Mouse (Mus musculus): ENCODE data around the gene Dock3. TPM values are rescaled to one million over a fixed set of nuclear protein-coding genes. Genes with fewer than 3 reads are reported as not detected.

The Dock3 gene
- polyA plus RNA-seq, 1 experiment from 2014 or later: 7.7 TPM

- Histone ChIP-seq H3K4me2 (replicated peaks; ENCODE audit: low read depth, low read length) (no peak overlapping the region), H3K27ac (ENCODE audit: low read depth, low read length) (no peak overlapping the region), H3K4me3 (ENCODE audit: low read depth, low read length) (no peak overlapping the region), H3K9ac (ENCODE audit: low read depth, low read length) (no peak overlapping the region), H3K27me3 (ENCODE audit: control insufficient read depth, insufficient read depth, low read length) (no peaks in the 10 kb centered on the region), H3K36me3 (ENCODE audit: control insufficient read depth, insufficient read depth, low read length) (peaks cover 11% of the 10 kb centered on the region; the same call in 1 of the 2 replicates), H3K4me1 (replicated peaks; ENCODE audit: control insufficient read depth, insufficient read depth, low read length) (no peaks in the 10 kb centered on the region), H3K9me3 (ENCODE audit: control insufficient read depth, low read length) (no peaks in the 10 kb centered on the region)
- ATAC-seq (ENCODE audit: low FRiP score) (no peak), DNase-seq (ENCODE audit: low spot score) (no peak)
- WGBS: 85% methylated on average over 5 of the region's 5 CpGs
These were observed 357.5 kb downstream of the Dock3 start for GRCm38 (mm10) chr9:106874216-106874615.

DNA sequence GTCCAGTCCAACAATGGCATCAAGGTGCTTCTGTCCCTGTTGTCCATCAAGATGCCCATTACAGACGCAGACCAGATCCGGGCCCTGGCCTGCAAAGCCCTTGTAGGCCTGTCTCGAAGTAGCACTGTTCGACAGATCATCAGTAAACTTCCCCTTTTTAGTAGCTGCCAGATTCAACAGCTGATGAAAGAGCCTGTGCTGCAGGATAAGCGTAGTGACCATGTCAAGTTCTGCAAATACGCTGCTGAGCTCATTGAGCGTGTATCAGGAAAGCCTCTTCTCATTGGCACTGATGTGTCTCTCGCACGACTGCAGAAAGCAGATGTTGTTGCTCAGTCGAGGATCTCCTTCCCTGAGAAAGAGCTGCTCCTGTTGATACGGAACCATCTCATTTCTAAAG is 373.7 kb downstream of the Dock3 start:
- Histone ChIP-seq H3K9me3 (ENCODE audit: control insufficient read depth, low read length) (no peaks in the 10 kb centered on the region), H3K27ac (ENCODE audit: low read depth, low read length) (no peak overlapping the region), H3K4me1 (replicated peaks; ENCODE audit: control insufficient read depth, insufficient read depth, low read length) (no peaks in the 10 kb centered on the region), H3K4me2 (replicated peaks; ENCODE audit: low read depth, low read length) (no peak overlapping the region), H3K27me3 (ENCODE audit: control insufficient read depth, insufficient read depth, low read length) (no peaks in the 10 kb centered on the region), H3K36me3 (ENCODE audit: control insufficient read depth, insufficient read depth, low read length) (peaks cover 7% of the 10 kb centered on the region), H3K9ac (ENCODE audit: low read depth, low read length) (no peak overlapping the region), H3K4me3 (ENCODE audit: low read depth, low read length) (no peak overlapping the region)
- 91% methylated on average over 11 of the region's 11 CpGs for WGBS
- DNase-seq (ENCODE audit: low spot score): no peak
- no peak for ATAC-seq (ENCODE audit: low FRiP score)

DNA sequence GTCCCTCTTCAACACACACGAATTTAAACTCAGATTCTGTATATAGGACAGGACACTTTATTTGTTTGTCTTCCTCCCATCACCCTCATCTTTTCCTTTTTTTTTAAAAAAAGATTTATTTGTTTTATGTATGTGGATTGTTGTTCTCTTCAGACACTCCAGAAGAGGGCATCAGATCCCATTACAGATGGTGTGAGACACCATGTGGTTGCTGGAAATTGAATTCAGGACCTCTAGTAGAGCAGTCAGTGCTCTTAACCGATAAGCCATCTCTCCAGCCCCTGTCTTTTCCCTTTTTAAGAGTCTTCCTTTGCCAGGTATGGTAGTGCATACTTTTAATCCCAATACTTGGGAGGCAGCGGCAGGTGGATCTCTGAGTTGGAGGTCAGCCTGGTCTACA is 375.0 kb downstream of the Dock3 start:
- no peak overlapping the region for H3K9ac ChIP-seq (ENCODE audit: low read depth, low read length)
- H3K27me3 ChIP-seq (ENCODE audit: control insufficient read depth, insufficient read depth, low read length): no peaks in the 10 kb centered on the region
- DNase-seq (ENCODE audit: low spot score): no peak
- H3K9me3 ChIP-seq (ENCODE audit: control insufficient read depth, low read length): no peaks in the 10 kb centered on the region
- ATAC-seq (ENCODE audit: low FRiP score): no peak
- WGBS: 85% methylated on average over 3 of the region's 3 CpGs
- H3K4me3 ChIP-seq (ENCODE audit: low read depth, low read length): no peak overlapping the region
- no peaks in the 10 kb centered on the region for H3K4me1 ChIP-seq (replicated peaks; ENCODE audit: control insufficient read depth, insufficient read depth, low read length)
- no peak overlapping the region for H3K4me2 ChIP-seq (replicated peaks; ENCODE audit: low read depth, low read length)
- peaks cover 7% of the 10 kb centered on the region for H3K36me3 ChIP-seq (ENCODE audit: control insufficient read depth, insufficient read depth, low read length)
- no peak overlapping the region for H3K27ac ChIP-seq (ENCODE audit: low read depth, low read length)

Other genes with a start within 250 kb of the Dock3 start
- 2.6 and 3.4 TPM in 2 replicates for gene Mapkapk3, start 58.0 kb upstream of the Dock3 start, polyA plus RNA-seq (2014; fragmentation: Nextera tagmentation; extraction: Ambion mirVana)
- 2.8 and 6.5 TPM in 2 replicates for gene Cish, start 64.1 kb upstream of the Dock3 start, polyA plus RNA-seq (2014; fragmentation: Nextera tagmentation; extraction: Ambion mirVana)
- 9.7 and 10.8 TPM in 2 replicates for gene Hemk1, start 106.4 kb upstream of the Dock3 start, polyA plus RNA-seq (2014; fragmentation: Nextera tagmentation; extraction: Ambion mirVana)
- gene 6430571L13Rik, start 108.7 kb upstream of the Dock3 start, polyA plus RNA-seq (2014; fragmentation: Nextera tagmentation; extraction: Ambion mirVana): 1.6 and 1.9 TPM in 2 replicates
- 2.0 and 4.2 TPM in 2 replicates for gene Cacna2d2, start 167.7 kb upstream of the Dock3 start, polyA plus RNA-seq (2014; fragmentation: Nextera tagmentation; extraction: Ambion mirVana)

Data from hindbrain, embryonic 11.5 days (tissue).